Mouse (Mus musculus) CH12.LX (cell line): ENCODE data around the gene Vps33b. TPM values are rescaled to one million over a fixed set of nuclear protein-coding genes. Genes with fewer than 3 reads are reported as not detected.
"Not testable (repeated sequence)": the region's sequence is repeated elsewhere in the genome, so short reads cannot be mapped to it uniquely, and the experiment has no call there.

Experiments
- DNase-seq: peaks from one replicate; pipeline ENCODE4 v3.0.0-alpha.2; 2013; ENCODE audit errors: extremely low read depth
- H3K27ac ChIP-seq: 2 replicates; pipeline ENCODE4 v1.5.1; 2012; ENCODE audit warnings: low read depth, mild to moderate bottlenecking, control low read depth, moderate library complexity; ENCODE audit not compliant: insufficient read depth
- H3K27me3 ChIP-seq: replicated peaks from 2 replicates; pipeline ENCODE3; 2012; ENCODE audit warnings: inconsistent platforms
- H3K36me3 ChIP-seq, 2 experiments: replicated peaks in 1 of 2; 2 replicates each; pipeline versions ENCODE3 to v1.6.1; 2012; ENCODE audit warnings: inconsistent platforms in 1 of 2, low read length in 1 of 2, mild to moderate bottlenecking in 1 of 2, mixed read lengths in 1 of 2, moderate library complexity in 1 of 2; ENCODE audit not compliant: control insufficient read depth in 1 of 2, insufficient read depth in 1 of 2
- H3K4me1 ChIP-seq, 2 experiments: 2 replicates each; pipeline ENCODE4 v1.6.1; 2012; ENCODE audit warnings: inconsistent platforms in 1 of 2, moderate library complexity in 1 of 2; ENCODE audit not compliant: insufficient read depth in 2 of 2, control insufficient read depth in 1 of 2
- H3K4me2 ChIP-seq: 2 replicates; pipeline ENCODE4 v1.6.1; 2012; ENCODE audit warnings: low read depth, mild to moderate bottlenecking, control low read depth; ENCODE audit not compliant: poor library complexity, insufficient read depth, severe bottlenecking
- H3K4me3 ChIP-seq, 3 experiments: fragments of 150-350 bp in 1 of 3; sonication (generic) in 1 of 3; replicated peaks in 1 of 3; 2 replicates each; pipeline versions ENCODE3 to v1.5.1; 2011 to 2012; ENCODE audit warnings: low read depth in 2 of 3, low read length in 2 of 3, mild to moderate bottlenecking in 2 of 3, moderate library complexity in 2 of 3, control low read depth in 1 of 3, improper control_type of control experiment in 1 of 3, inconsistent platforms in 1 of 3, mixed read lengths in 1 of 3; ENCODE audit not compliant: poor library complexity in 1 of 3
- H3K79me2 ChIP-seq: replicated peaks from 2 replicates; pipeline ENCODE4 v1.6.1; 2012; ENCODE audit warnings: mild to moderate bottlenecking, moderate library complexity; ENCODE audit not compliant: control insufficient read depth, poor library complexity, insufficient read depth, severe bottlenecking; ENCODE audit errors: extremely low read depth
- H3K9ac ChIP-seq: 2 replicates; pipeline ENCODE4 v1.6.1; 2012; ENCODE audit warnings: low read depth, mild to moderate bottlenecking, control low read depth, moderate library complexity; ENCODE audit not compliant: insufficient read depth
- H3K9me3 ChIP-seq: replicated peaks from 2 replicates; pipeline ENCODE3; 2012; ENCODE audit warnings: low read length, inconsistent platforms, mixed read lengths
- CHD2 ChIP-seq: IDR thresholded peaks from 2 replicates; pipeline ENCODE4 v1.6.1; 2011; ENCODE audit warnings: low read length, improper control_type of control experiment
- E2F4 ChIP-seq: IDR thresholded peaks from 2 replicates; pipeline ENCODE4 v1.6.1; 2011; ENCODE audit warnings: low read depth, low read length, improper control_type of control experiment; ENCODE audit not compliant: insufficient replicate concordance
- IRF4 ChIP-seq: IDR thresholded peaks from 2 replicates; pipeline ENCODE4 v1.6.1; 2014; ENCODE audit warnings: low read depth, mild to moderate bottlenecking, inconsistent platforms, low read length, improper control_type of control experiment
- MAX ChIP-seq: IDR thresholded peaks from 2 replicates; pipeline ENCODE4 v1.6.1; 2011; ENCODE audit warnings: low read length, improper control_type of control experiment
- MEF2A ChIP-seq: IDR thresholded peaks from 2 replicates; pipeline ENCODE4 v1.6.1; 2014; ENCODE audit warnings: low read depth, mild to moderate bottlenecking, inconsistent platforms, low read length, improper control_type of control experiment, borderline replicate concordance
- MYC ChIP-seq: IDR thresholded peaks from 2 replicates; pipeline ENCODE4 v1.6.1; 2011; ENCODE audit warnings: low read depth, mild to moderate bottlenecking, improper control_type of control experiment, low read length
- PAX5 ChIP-seq: IDR thresholded peaks from 2 replicates; pipeline ENCODE4 v1.6.1; 2012; ENCODE audit warnings: low read length, inconsistent platforms, mixed read lengths
- SIN3A ChIP-seq: IDR thresholded peaks from 2 replicates; pipeline ENCODE4 v1.6.1; 2012; ENCODE audit warnings: low read length, improper control_type of control experiment, inconsistent platforms
- SMC3 ChIP-seq: IDR thresholded peaks from 2 replicates; pipeline ENCODE4 v1.6.1; 2011; ENCODE audit warnings: low read depth, low read length, improper control_type of control experiment
- TBP ChIP-seq: conservative IDR thresholded peaks from 2 replicates; pipeline ENCODE4 v1.6.1; 2011; ENCODE audit warnings: low read depth, low read length, improper control_type of control experiment
- UBTF ChIP-seq: IDR thresholded peaks from 2 replicates; pipeline ENCODE4 v1.6.1; 2012; ENCODE audit warnings: low read depth, mild to moderate bottlenecking, inconsistent platforms, low read length, improper control_type of control experiment, moderate library complexity
- USF2 ChIP-seq: conservative IDR thresholded peaks from 2 replicates; pipeline ENCODE4 v1.6.1; 2011; ENCODE audit warnings: low read depth, low read length, improper control_type of control experiment
- ZC3H11A ChIP-seq: IDR thresholded peaks from 2 replicates; pipeline ENCODE4 v1.6.1; 2012; ENCODE audit warnings: low read depth, mild to moderate bottlenecking, inconsistent platforms, low read length, improper control_type of control experiment
- ZNF384 ChIP-seq: IDR thresholded peaks from 2 replicates; pipeline ENCODE4 v1.6.1; 2012; ENCODE audit warnings: low read depth, low read length, improper control_type of control experiment, inconsistent platforms
- dilution Hi-C: fragments of 300-500 bp; cut with MboI; formaldehyde crosslinking; loops from 2 replicates; pipeline ENCODE4 v1.14.3; 2020; ENCODE audit warnings: low sequenced_read_pairs; ENCODE audit not compliant: extremely low pct_unique_long_range_greater_than_20kb, extremely low pct_ligation_motif_present
- in situ Hi-C: fragments of 300-500 bp; cut with MboI; formaldehyde crosslinking; loops from 3 replicates; pipeline ENCODE4 v1.14.3; 2019; ENCODE audit warnings: low sequenced_read_pairs, low pct_ligation_motif_present, low pct_unique_long_range_greater_than_20kb, mixed read lengths
- polyA plus RNA-seq: library from polyadenylated mRNA; unstranded; fragments of >175 nt; gene quantifications from 2 replicates; pipeline ENCODE4 v1.2.1, GENCODE M21; 2012; ENCODE audit warnings: low read depth; ENCODE audit not compliant: insufficient read length
- total RNA-seq, 2 experiments: library from RNA; depleted of rRNA; stranded (reverse); fragments of 300-350 nt in 1 of 2; fragments of >200 nt in 1 of 2; gene quantifications; 2 replicates each; pipeline ENCODE4 v1.2.3; 2012 to 2014

Gene Vps33b
- total and polyA plus RNA-seq, 3 experiments = 15.5 to 23.2 (median 16.6) TPM

- TF ChIP-seq ZNF384 = peak; percentile 90
- TF ChIP-seq MYC = peak; percentile 83
- TF ChIP-seq IRF4 = no peak; the same call in 1 of the 2 replicates
- no peak; the same call in none of the 2 replicates for TF ChIP-seq MEF2A
- no peak for TF ChIP-seq PAX5
- no peak for TF ChIP-seq SMC3
- TF ChIP-seq MAX = peak; percentile 89
- TF ChIP-seq USF2 = no peak; the same call in 1 of the 2 replicates
- TF ChIP-seq E2F4 = no peak
- peak; percentile 96 for TF ChIP-seq SIN3A
- TF ChIP-seq UBTF = no peak
- TF ChIP-seq TBP = peak; percentile 85
- no peak for TF ChIP-seq ZC3H11A
Measured at GRCm38 (mm10) chr7:80324043-80324815, 54.8 kb downstream of the Vps33b start, which contains the start of gene Rccd1 (continued).

GRCm38 (mm10) chr7:80324816-80325119, 55.3 kb downstream of the Vps33b start:
- H3K9ac ChIP-seq, in situ Hi-C loops, DNase-seq, H3K27ac ChIP-seq, dilution Hi-C loops, H3K27me3 ChIP-seq, H3K9me3 ChIP-seq, H3K4me3 ChIP-seq: not testable (repeated sequence)
- peak overlapping the region; percentile 44; the same call in 1 of the 2 replicates for H3K4me2 ChIP-seq
- peak; percentile 69 for TF ChIP-seq ZNF384
- H3K79me2 ChIP-seq = peaks cover 17% of the 10 kb centered on the region
- peaks cover 55 to 66% of the 10 kb centered on the region in 2 experiments for H3K36me3 ChIP-seq
- peaks cover 3 to 18% of the 10 kb centered on the region in 2 experiments; a peak in 3 of 4 replicates for H3K4me1 ChIP-seq

GRCm38 (mm10) chr7:80325292-80325868, 55.9 kb downstream of the Vps33b start:
- dilution Hi-C loops = no loop called here
- H3K4me1 ChIP-seq = peaks cover 3 to 18% of the 10 kb centered on the region in 2 experiments; a peak in 3 of 4 replicates
- H3K4me2 ChIP-seq = no peak overlapping the region
- no peak for TF ChIP-seq CHD2
- H3K79me2 ChIP-seq = peaks cover 17% of the 10 kb centered on the region
- H3K9ac ChIP-seq = no peak overlapping the region
- no peak overlapping the region for H3K4me3 ChIP-seq
- DNase-seq = no peak
- no peak overlapping the region for H3K27ac ChIP-seq
- H3K9me3 ChIP-seq = no peaks in the 10 kb centered on the region
- in situ Hi-C loops = no loop called here
- H3K27me3 ChIP-seq = no peaks in the 10 kb centered on the region
- H3K36me3 ChIP-seq = peaks cover 55 to 66% of the 10 kb centered on the region in 2 experiments
